Mouse (Mus musculus): ENCODE data around the gene Astn1. TPM values are rescaled to one million over a fixed set of nuclear protein-coding genes. Genes with fewer than 3 reads are reported as not detected.

Astn1 gene
- polyA plus RNA-seq (2016; fragmentation: Nextera tagmentation; extraction: Ambion mirVana): 0.17 and 0.29 TPM in 2 replicates

DNA sequence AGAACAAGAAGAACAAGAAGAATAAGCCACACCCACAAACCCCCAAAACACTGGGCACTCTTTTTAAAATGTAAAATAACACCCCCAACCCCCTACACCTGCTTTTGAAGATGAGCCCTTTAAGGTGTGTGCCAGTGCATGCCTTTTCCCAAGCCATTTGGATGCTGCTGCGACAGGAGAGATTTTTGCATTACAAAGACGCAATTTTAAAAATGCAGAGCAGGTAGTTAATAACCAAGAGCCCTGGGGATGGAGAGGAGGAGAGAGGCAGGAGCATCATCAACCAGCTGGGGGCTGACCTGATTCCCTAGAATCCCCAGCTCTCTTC, at the start of gene Astn1:
TSS of gene Astn1 (plus strand) at position 310 of the 328 bp plus-strand sequence.
- H3K9me3 ChIP-seq (replicated peaks): no peaks in the 10 kb centered on the region
- H3K27ac ChIP-seq: no peak within 1 kb of the TSS
- peak within 1 kb of the TSS; percentile 44 for H3K4me2 ChIP-seq
- no peaks in the 10 kb centered on the region for H3K4me1 ChIP-seq
- no peaks in the 10 kb centered on the region for H3K36me3 ChIP-seq
- H3K9ac ChIP-seq: no peak within 1 kb of the TSS
- no peak for ATAC-seq
- H3K4me3 ChIP-seq: peak within 1 kb of the TSS; percentile 32
- WGBS (ENCODE audit: insufficient replicate concordance): 0% methylated on average over 2 of the region's 2 CpGs
- H3K27me3 ChIP-seq (replicated peaks): peaks cover 25% of the 10 kb centered on the region

GRCm38 (mm10) chr1:158323325-158323724, 38.7 kb upstream of the Astn1 start:
- Histone ChIP-seq H3K36me3 (no peaks in the 10 kb centered on the region), H3K27me3 (replicated peaks) (no peaks in the 10 kb centered on the region), H3K4me1 (no peaks in the 10 kb centered on the region), H3K27ac (no peak overlapping the region), H3K9me3 (replicated peaks) (no peaks in the 10 kb centered on the region), H3K9ac (no peak overlapping the region), H3K4me3 (no peak overlapping the region), H3K4me2 (no peak overlapping the region)
- 69% methylated on average over 6 of the region's 6 CpGs for WGBS (ENCODE audit: insufficient replicate concordance)
- ATAC-seq: no peak

DNA sequence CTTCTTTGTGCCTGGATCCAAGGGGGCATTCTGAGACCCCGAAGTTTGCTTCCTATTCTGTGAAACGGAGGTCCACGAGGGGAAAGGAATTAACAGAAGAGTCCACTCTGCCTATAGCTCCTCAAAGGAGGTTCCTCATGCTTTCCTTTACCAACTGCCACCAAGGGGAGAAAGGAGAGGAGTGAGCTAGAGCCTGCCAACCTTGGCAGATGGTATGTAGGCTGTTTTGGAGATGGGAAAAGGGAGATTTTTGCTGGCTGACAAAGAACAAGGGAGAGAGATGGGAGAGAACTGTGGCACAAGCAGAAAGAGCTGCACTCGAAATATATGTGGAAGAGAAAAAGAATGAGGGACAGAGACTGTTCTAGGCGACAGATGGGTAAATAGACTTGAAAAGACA, 33.9 kb upstream of the Astn1 start:
- Histone ChIP-seq H3K4me1 (no peaks in the 10 kb centered on the region), H3K4me3 (no peak overlapping the region), H3K9ac (no peak overlapping the region), H3K27ac (no peak overlapping the region), H3K27me3 (replicated peaks) (no peaks in the 10 kb centered on the region), H3K9me3 (replicated peaks) (no peaks in the 10 kb centered on the region), H3K4me2 (no peak overlapping the region), H3K36me3 (no peaks in the 10 kb centered on the region)
- no peak for ATAC-seq
- WGBS (ENCODE audit: insufficient replicate concordance): 66% methylated on average over 5 of the region's 5 CpGs

DNA sequence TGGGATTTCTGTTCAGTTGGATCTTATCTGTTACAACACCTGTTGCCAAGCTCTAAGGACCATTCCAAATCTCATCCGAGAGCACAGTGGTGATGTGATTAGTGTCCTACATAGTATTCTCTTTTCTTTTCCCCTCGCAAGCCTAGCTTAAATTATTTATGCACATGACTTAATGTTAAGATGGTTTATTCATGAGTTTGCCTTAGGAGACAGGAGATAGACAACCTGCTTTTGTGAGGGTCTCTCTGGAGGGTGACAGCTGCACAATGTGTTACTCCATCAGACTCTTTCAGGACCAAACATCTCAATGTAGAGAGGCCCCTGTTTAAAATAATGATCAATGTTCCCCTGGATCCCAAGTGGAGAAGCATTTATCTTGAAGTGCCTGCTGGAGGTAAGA, 33.2 kb upstream of the Astn1 start:
- no peaks in the 10 kb centered on the region for H3K4me1 ChIP-seq
- no peak for ATAC-seq
- H3K9ac ChIP-seq: no peak overlapping the region
- no peak overlapping the region for H3K4me3 ChIP-seq
- 51% methylated on average over 2 of the region's 2 CpGs for WGBS (ENCODE audit: insufficient replicate concordance)
- no peaks in the 10 kb centered on the region for H3K27me3 ChIP-seq (replicated peaks)
- H3K4me2 ChIP-seq: no peak overlapping the region
- H3K9me3 ChIP-seq (replicated peaks): no peaks in the 10 kb centered on the region
- H3K27ac ChIP-seq: no peak overlapping the region
- H3K36me3 ChIP-seq: no peaks in the 10 kb centered on the region

DNA sequence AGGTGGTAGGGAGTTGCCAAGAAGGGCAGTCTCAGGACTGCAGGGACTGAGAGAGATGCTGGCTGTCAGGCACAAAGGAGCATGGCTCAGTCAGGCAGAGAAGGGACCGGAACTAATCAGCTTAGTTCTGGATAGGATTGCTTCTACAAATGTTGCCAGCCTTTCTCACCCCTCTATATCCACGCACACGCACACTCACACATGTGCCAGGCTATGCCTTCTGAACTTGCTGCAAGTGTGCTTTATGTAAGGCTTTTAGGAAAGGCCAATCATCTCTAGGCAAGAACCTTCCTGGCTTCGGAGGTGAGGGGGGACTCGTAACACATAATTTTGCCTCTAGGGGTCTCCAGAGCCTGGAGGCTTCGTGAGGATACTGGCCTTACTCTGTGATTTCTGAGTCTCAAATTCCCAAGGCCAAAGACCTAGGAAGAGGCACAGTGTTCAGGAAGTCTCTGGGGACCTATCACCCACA, 18.8 kb upstream of the Astn1 start:
- Histone ChIP-seq H3K4me3 (no peak overlapping the region), H3K27ac (no peak overlapping the region), H3K4me2 (no peak overlapping the region), H3K4me1 (no peaks in the 10 kb centered on the region), H3K9me3 (replicated peaks) (no peaks in the 10 kb centered on the region), H3K36me3 (no peaks in the 10 kb centered on the region), H3K27me3 (replicated peaks) (no peaks in the 10 kb centered on the region), H3K9ac (no peak overlapping the region)
- WGBS (ENCODE audit: insufficient replicate concordance): 39% methylated on average over 6 of the region's 6 CpGs
- ATAC-seq: no peak

DNA sequence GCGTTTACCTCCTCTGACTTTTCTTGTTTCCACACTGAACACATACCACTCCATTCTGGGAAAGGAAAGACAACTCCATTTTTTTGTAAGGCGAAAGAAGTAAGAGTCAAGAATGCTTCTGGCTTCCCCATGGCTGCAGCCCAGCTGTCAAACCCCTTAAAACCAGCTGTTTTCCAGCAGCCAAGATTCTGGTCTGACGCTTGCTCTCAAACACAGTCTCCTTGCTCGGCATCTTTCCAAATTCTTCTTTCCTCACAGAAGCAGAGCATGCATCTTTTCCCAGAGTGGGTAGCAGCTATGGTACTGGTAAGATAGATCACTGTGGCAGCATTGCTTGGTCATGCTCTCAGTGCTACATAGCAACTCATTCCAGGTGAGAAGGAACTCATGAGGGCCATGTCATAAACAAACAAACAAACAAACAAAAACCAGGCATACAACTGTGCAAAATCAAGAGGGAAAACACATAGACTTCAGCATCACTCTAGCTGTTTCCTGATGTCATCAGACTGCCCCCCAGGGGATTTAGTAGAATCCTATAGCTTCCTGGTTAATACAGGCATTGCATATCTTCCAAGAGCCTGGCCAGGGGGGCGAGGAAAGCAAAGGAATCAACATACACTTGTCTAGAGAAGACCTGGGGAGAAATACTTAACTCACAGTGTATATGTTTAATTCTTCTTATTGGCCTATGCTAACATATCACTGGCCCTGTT, 8.3 kb upstream of the Astn1 start:
- H3K9me3 ChIP-seq (replicated peaks): no peaks in the 10 kb centered on the region
- H3K4me3 ChIP-seq: no peak overlapping the region

GRCm38 (mm10) chr1:158355177-158356050, 6.7 kb upstream of the Astn1 start:
- ATAC-seq: no peak
- H3K9ac ChIP-seq: no peak overlapping the region

More for the DNA sequence above, 8.3 kb upstream of the Astn1 start:
- no peak overlapping the region for H3K9ac ChIP-seq
- 57% methylated on average over 5 of the region's 5 CpGs for WGBS (ENCODE audit: insufficient replicate concordance)
- no peak overlapping the region for H3K4me2 ChIP-seq
- no peaks in the 10 kb centered on the region for H3K36me3 ChIP-seq
- no peak for ATAC-seq
- peaks cover 47% of the 10 kb centered on the region for H3K27me3 ChIP-seq (replicated peaks)
- H3K27ac ChIP-seq: no peak overlapping the region
- no peaks in the 10 kb centered on the region for H3K4me1 ChIP-seq

GRCm38 (mm10) chr1:158356051-158356461, 6.0 kb upstream of the Astn1 start, which contains the start of gene Brinp2:
Brinp2 (minus strand) TSS chr1:158356326.
- H3K27ac ChIP-seq: no peak within 1 kb of the TSS
- H3K9me3 ChIP-seq (replicated peaks): no peaks in the 10 kb centered on the region
- H3K4me3 ChIP-seq: peak within 1 kb of the TSS; percentile 44
- H3K27me3 ChIP-seq (replicated peaks): peaks cover 47% of the 10 kb centered on the region
- WGBS (ENCODE audit: insufficient replicate concordance): 2% methylated on average over 30 of the region's 30 CpGs
- ATAC-seq: peak; percentile 65
- peak within 1 kb of the TSS; percentile 60 for H3K4me2 ChIP-seq
- no peaks in the 10 kb centered on the region for H3K4me1 ChIP-seq
- no peak within 1 kb of the TSS for H3K9ac ChIP-seq
- no peaks in the 10 kb centered on the region for H3K36me3 ChIP-seq

More at GRCm38 (mm10) chr1:158355177-158356050, 6.7 kb upstream of the Astn1 start:
- Histone ChIP-seq H3K4me2 (peak overlapping the region; percentile 60), H3K4me1 (no peaks in the 10 kb centered on the region), H3K36me3 (no peaks in the 10 kb centered on the region), H3K27ac (no peak overlapping the region), H3K4me3 (peak overlapping the region; percentile 44), H3K9me3 (replicated peaks) (no peaks in the 10 kb centered on the region), H3K27me3 (replicated peaks) (peaks cover 47% of the 10 kb centered on the region)
- WGBS (ENCODE audit: insufficient replicate concordance): 11% methylated on average over 28 of the region's 28 CpGs

- Histone ChIP-seq H3K4me2 (peak overlapping the region; percentile 44), H3K9ac (no peak overlapping the region), H3K27me3 (replicated peaks) (peaks cover 19% of the 10 kb centered on the region), H3K9me3 (replicated peaks) (no peaks in the 10 kb centered on the region), H3K36me3 (no peaks in the 10 kb centered on the region), H3K4me1 (no peaks in the 10 kb centered on the region), H3K27ac (no peak overlapping the region), H3K4me3 (peak overlapping the region; percentile 32)
- ATAC-seq: no peak
- WGBS (ENCODE audit: insufficient replicate concordance): 6% methylated on average over 33 of the region's 37 CpGs
Measured at GRCm38 (mm10) chr1:158362292-158363101, 424 bp downstream of the Astn1 start.

- Histone ChIP-seq H3K4me3 (no peak overlapping the region), H3K9me3 (replicated peaks) (no peaks in the 10 kb centered on the region), H3K4me2 (no peak overlapping the region), H3K4me1 (no peaks in the 10 kb centered on the region), H3K27ac (no peak overlapping the region), H3K36me3 (no peaks in the 10 kb centered on the region), H3K9ac (no peak overlapping the region), H3K27me3 (replicated peaks) (peaks cover 16% of the 10 kb centered on the region)
- WGBS (ENCODE audit: insufficient replicate concordance): 38% methylated on average over 1 of the region's 1 CpGs
- ATAC-seq: no peak
Measured at GRCm38 (mm10) chr1:158364461-158364860, 2.4 kb downstream of the Astn1 start.

- H3K4me3 ChIP-seq: no peak overlapping the region
- H3K4me1 ChIP-seq: no peaks in the 10 kb centered on the region
- ATAC-seq: no peak
- H3K36me3 ChIP-seq: no peaks in the 10 kb centered on the region
- no peak overlapping the region for H3K4me2 ChIP-seq
- no peaks in the 10 kb centered on the region for H3K27me3 ChIP-seq (replicated peaks)
- WGBS (ENCODE audit: insufficient replicate concordance): 59% methylated on average over 6 of the region's 6 CpGs
- H3K9ac ChIP-seq: no peak overlapping the region
- no peaks in the 10 kb centered on the region for H3K9me3 ChIP-seq (replicated peaks)
- no peak overlapping the region for H3K27ac ChIP-seq
Measured at GRCm38 (mm10) chr1:158382277-158382676, 20.2 kb downstream of the Astn1 start.

All from liver, embryonic 12.5 days (tissue).